Mouse (Mus musculus): ENCODE data around the gene Cmtm4.

GRCm38 (mm10) chr8:104342426-104342825 is 53.2 kb downstream of the Cmtm4 start:
- TF ChIP-seq EP300 (optimal IDR thresholded peaks at IDR 0.05) (no peak), CTCF (IDR thresholded peaks at IDR 0.05; ENCODE audit: low read depth) (no peak)

Data from stomach, postnatal 0 days (tissue).